Mouse (Mus musculus) hindbrain, embryonic 14.5 days (tissue): ENCODE data around the gene Prelid1. TPM values are rescaled to one million over a fixed set of nuclear protein-coding genes. Genes with fewer than 3 reads are reported as not detected.

Experiments
- ATAC-seq: fragments of 200-750 bp; cut with Nextera tagmentation; 2 replicates; pipeline ENCODE4 v1.8.0; 2017; ENCODE audit warnings: moderate number of reproducible peaks, mild to moderate bottlenecking, moderate TSS enrichment, moderate library complexity; ENCODE audit not compliant: low FRiP score
- DNase-seq: peaks from one replicate; pipeline ENCODE4 v3.0.0-alpha.2; 2015; ENCODE audit warnings: low spot score
- H3K27ac ChIP-seq: fragments of 300-500 bp; sonication (generic); 2 replicates; pipeline ENCODE4 v1.5.1; 2014; ENCODE audit warnings: mild to moderate bottlenecking, moderate library complexity
- H3K27me3 ChIP-seq: fragments of 300-500 bp; sonication (generic); 2 replicates; pipeline ENCODE4 v1.6.1; 2014; ENCODE audit warnings: mild to moderate bottlenecking, low read length, mixed read lengths; ENCODE audit not compliant: control insufficient read depth, insufficient read depth
- H3K36me3 ChIP-seq: fragments of 300-500 bp; sonication (generic); replicated peaks from 2 replicates; pipeline ENCODE4 v1.6.1; 2014; ENCODE audit not compliant: control insufficient read depth, insufficient read depth
- H3K4me1 ChIP-seq: fragments of 300-500 bp; sonication (generic); replicated peaks from 2 replicates; pipeline ENCODE4 v1.6.1; 2014; ENCODE audit warnings: antibody characterized with exemption, low read length, mixed read lengths; ENCODE audit not compliant: control insufficient read depth, insufficient read depth
- H3K4me2 ChIP-seq: fragments of 300-500 bp; sonication (generic); replicated peaks from 2 replicates; pipeline ENCODE4 v1.6.1; 2014; ENCODE audit warnings: mild to moderate bottlenecking, moderate library complexity
- H3K4me3 ChIP-seq: fragments of 300-500 bp; sonication (generic); replicated peaks from 2 replicates; pipeline ENCODE4 v1.5.1; 2014; ENCODE audit warnings: mild to moderate bottlenecking, low read length
- H3K9ac ChIP-seq: fragments of 300-500 bp; sonication (generic); 2 replicates; pipeline ENCODE4 v1.6.1; 2014
- H3K9me3 ChIP-seq: fragments of 300-500 bp; sonication (generic); 2 replicates; pipeline ENCODE4 v1.6.1; 2016; ENCODE audit warnings: low read length; ENCODE audit not compliant: control insufficient read depth
- whole genome bisulfite sequencing: fragments of 180-500 bp; shearing (Covaris S2); extraction: QIAGEN DNeasy Blood & Tissue Kit; methylation state at CpG from one replicate; pipeline ENCODE4 v1.1.7; 2014; 5-methylcytosine and 5-hydroxymethylcytosine counted together
- polyA plus RNA-seq: library from polyadenylated mRNA; unstranded; fragments of >200 nt; fragmentation: Nextera tagmentation; extraction: Ambion mirVana; gene quantifications from 2 replicates; pipeline ENCODE4 v1.2.1, GENCODE M21; 2014

Prelid1 gene
- 347 and 348 TPM in 2 replicates for polyA plus RNA-seq

DNA sequence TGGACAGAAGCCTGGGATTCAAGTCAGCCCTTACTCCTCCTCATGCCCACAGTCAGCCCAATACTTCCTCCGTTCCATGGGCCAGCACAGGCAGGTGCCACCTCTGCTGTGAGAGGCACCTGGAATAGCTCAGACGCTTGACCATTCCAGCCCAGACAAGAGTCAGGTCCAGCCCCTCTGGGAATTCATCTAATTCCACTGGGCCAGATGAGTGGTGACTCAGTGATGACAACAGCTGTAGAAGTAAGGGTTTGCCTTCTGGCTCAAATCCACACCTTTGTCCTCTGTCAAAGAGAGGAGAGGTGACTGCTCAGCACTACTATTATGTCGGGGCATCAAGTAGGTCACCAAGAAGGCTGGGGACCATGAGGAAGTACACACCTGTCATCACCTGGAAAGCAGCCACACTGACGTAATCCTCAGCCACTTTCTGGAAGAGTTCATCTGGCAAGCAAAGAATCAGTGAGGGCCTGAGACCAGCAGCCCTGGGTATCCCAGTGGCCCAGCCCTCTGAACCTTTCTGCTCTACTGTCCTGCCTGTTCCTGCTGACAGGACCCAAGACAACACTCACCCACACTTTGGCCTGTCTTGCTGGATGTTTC lies at the start of gene Prelid1:
Prelid1 (plus strand) TSS at position 570 of the 603 bp plus-strand sequence.
- no peaks in the 10 kb centered on the region for H3K9me3 ChIP-seq
- 0 out of 2 replicates have a peak within 1 kb of the TSS, but pooled peaks have one; percentile 67 for H3K27ac ChIP-seq
- peak within 1 kb of the TSS; percentile 93 for H3K4me2 ChIP-seq
- no peaks in the 10 kb centered on the region for H3K27me3 ChIP-seq
- peak within 1 kb of the TSS; percentile 83 for H3K4me3 ChIP-seq
- DNase-seq: no peak
- peak within 1 kb of the TSS; percentile 89 for H3K9ac ChIP-seq
- no peak for ATAC-seq
- WGBS: 89% methylated on average over 4 of the region's 4 CpGs
- H3K4me1 ChIP-seq: peaks cover 26% of the 10 kb centered on the region
- H3K36me3 ChIP-seq: peaks cover 75% of the 10 kb centered on the region

DNA sequence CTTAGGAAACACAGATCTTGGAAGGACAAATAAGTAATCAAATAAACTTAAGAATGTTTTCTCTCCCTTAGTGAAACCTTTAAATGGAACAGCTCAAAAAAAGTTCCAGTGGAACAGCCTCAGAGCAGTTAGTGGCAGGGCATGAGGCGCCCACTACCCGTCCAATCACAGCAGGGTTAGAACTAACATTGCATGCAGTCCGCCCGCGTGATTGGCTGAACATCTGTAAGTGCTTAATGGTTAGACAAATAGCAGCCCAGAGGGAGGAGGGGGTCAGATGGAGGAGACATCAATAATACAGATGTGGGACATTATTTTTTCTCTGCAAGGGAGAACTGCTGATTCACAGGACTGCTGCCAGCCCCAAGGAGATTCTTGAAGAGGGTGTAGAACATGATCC lies 43.1 kb upstream of the Prelid1 start:
- no peaks in the 10 kb centered on the region for H3K27me3 ChIP-seq
- ATAC-seq: no peak
- 84% methylated on average over 5 of the region's 5 CpGs for WGBS
- H3K27ac ChIP-seq: no peak overlapping the region
- no peaks in the 10 kb centered on the region for H3K9me3 ChIP-seq
- no peak overlapping the region for H3K9ac ChIP-seq
- no peak overlapping the region for H3K4me2 ChIP-seq
- no peaks in the 10 kb centered on the region for H3K4me1 ChIP-seq
- H3K4me3 ChIP-seq: no peak overlapping the region
- DNase-seq: no peak
- peaks cover 73% of the 10 kb centered on the region for H3K36me3 ChIP-seq

- no peak overlapping the region for H3K27ac ChIP-seq
- no peak for DNase-seq
- H3K9ac ChIP-seq: no peak overlapping the region
- no peak for ATAC-seq
- no peaks in the 10 kb centered on the region for H3K27me3 ChIP-seq
- no peak overlapping the region for H3K4me3 ChIP-seq
- H3K4me2 ChIP-seq: no peak overlapping the region
- no peaks in the 10 kb centered on the region for H3K9me3 ChIP-seq
- H3K36me3 ChIP-seq: peaks cover 73% of the 10 kb centered on the region
- no peaks in the 10 kb centered on the region for H3K4me1 ChIP-seq
- WGBS: 94% methylated on average over 5 of the region's 5 CpGs
Observed at GRCm38 (mm10) chr13:55277646-55278045, 42.7 kb upstream of the Prelid1 start.

DNA sequence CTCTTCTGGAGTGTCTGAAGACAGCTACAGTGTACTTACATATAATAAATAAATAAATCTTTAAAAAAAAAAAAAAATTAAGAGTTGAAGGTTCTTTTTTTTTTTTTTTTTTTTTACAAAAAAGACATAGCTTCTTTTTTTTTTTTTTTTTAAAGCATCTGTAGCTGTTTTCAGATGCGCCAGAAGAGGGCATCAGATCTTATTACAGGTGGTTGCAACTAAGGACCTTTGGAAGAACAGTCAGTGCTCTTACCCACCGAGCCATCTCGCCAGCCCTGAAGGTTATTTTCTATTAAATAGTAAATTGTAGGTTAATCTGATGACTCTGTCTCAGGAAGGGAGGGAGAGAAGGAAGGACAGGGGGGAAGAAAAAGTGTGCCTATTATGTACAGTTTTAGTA lies 31.4 kb upstream of the Prelid1 start:
- 86% methylated on average over 3 of the region's 3 CpGs for WGBS
- DNase-seq: no peak
- H3K36me3 ChIP-seq: peaks cover 71% of the 10 kb centered on the region

GRCm38 (mm10) chr13:55296760-55297159 lies 23.5 kb upstream of the Prelid1 start:
- no peak overlapping the region for H3K4me2 ChIP-seq
- no peaks in the 10 kb centered on the region for H3K9me3 ChIP-seq
- H3K4me3 ChIP-seq: no peak overlapping the region
- no peaks in the 10 kb centered on the region for H3K27me3 ChIP-seq
- H3K4me1 ChIP-seq: no peaks in the 10 kb centered on the region
- WGBS: 85% methylated on average over 1 of the region's 1 CpGs
- DNase-seq: no peak
- ATAC-seq: no peak
- H3K27ac ChIP-seq: no peak overlapping the region
- peaks cover 95% of the 10 kb centered on the region for H3K36me3 ChIP-seq
- H3K9ac ChIP-seq: no peak overlapping the region

More for the DNA sequence above, 31.4 kb upstream of the Prelid1 start:
- no peak overlapping the region for H3K4me3 ChIP-seq
- H3K4me1 ChIP-seq: no peaks in the 10 kb centered on the region
- H3K9me3 ChIP-seq: no peaks in the 10 kb centered on the region
- H3K4me2 ChIP-seq: no peak overlapping the region
- no peak overlapping the region for H3K9ac ChIP-seq
- no peak overlapping the region for H3K27ac ChIP-seq
- no peak for ATAC-seq
- no peaks in the 10 kb centered on the region for H3K27me3 ChIP-seq

GRCm38 (mm10) chr13:55300913-55301312 lies 19.4 kb upstream of the Prelid1 start:
- H3K27me3 ChIP-seq: no peaks in the 10 kb centered on the region
- DNase-seq (no peak), ATAC-seq (no peak)
- no peak overlapping the region for H3K27ac ChIP-seq
- no peaks in the 10 kb centered on the region for H3K9me3 ChIP-seq
- H3K36me3 ChIP-seq: peaks cover 96% of the 10 kb centered on the region
- H3K4me1 ChIP-seq: no peaks in the 10 kb centered on the region
- WGBS: 93% methylated on average over 5 of the region's 5 CpGs
- H3K4me2 ChIP-seq: no peak overlapping the region
- H3K4me3 ChIP-seq: no peak overlapping the region
- no peak overlapping the region for H3K9ac ChIP-seq

DNA sequence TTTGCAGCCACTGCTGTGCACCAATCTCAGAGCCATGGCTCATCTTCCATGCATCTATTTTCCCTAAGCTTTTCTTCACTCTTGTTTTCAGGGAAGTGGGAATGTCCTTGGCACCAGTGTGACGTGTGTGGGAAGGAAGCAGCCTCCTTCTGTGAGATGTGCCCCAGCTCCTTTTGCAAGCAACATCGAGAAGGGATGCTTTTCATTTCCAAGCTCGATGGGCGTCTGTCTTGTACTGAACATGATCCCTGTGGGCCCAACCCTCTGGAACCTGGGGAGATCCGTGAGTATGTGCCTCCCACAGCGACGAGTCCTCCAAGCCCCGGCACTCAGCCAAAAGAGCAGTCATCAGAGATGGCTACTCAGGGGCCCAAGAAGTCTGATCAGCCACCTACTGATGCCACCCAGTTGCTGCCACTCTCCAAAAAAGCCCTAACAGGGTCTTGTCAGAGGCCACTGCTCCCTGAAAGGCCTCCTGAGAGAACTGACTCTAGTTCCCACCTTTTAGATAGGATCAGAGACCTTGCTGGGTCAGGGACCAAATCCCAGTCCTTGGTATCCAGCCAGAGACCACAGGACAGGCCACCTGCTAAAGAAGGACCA lies 8.2 kb upstream of the Prelid1 start:
- no peak overlapping the region for H3K27ac ChIP-seq
- no peaks in the 10 kb centered on the region for H3K27me3 ChIP-seq
- H3K36me3 ChIP-seq: peaks cover 97% of the 10 kb centered on the region
- H3K4me1 ChIP-seq: no peaks in the 10 kb centered on the region
- no peaks in the 10 kb centered on the region for H3K9me3 ChIP-seq
- no peak for ATAC-seq
- WGBS: 91% methylated on average over 8 of the region's 8 CpGs
- no peak overlapping the region for H3K9ac ChIP-seq
- H3K4me3 ChIP-seq: no peak overlapping the region
- no peak for DNase-seq
- no peak overlapping the region for H3K4me2 ChIP-seq

- no peaks in the 10 kb centered on the region for H3K9me3 ChIP-seq
- H3K4me1 ChIP-seq: no peaks in the 10 kb centered on the region
- WGBS: 89% methylated on average over 9 of the region's 9 CpGs
- H3K4me3 ChIP-seq: no peak overlapping the region
- H3K4me2 ChIP-seq: no peak overlapping the region
- DNase-seq: no peak
- H3K27me3 ChIP-seq: no peaks in the 10 kb centered on the region
- no peak for ATAC-seq
- no peak overlapping the region for H3K9ac ChIP-seq
- no peak overlapping the region for H3K27ac ChIP-seq
- H3K36me3 ChIP-seq: peaks cover 97% of the 10 kb centered on the region
Observed at GRCm38 (mm10) chr13:55313051-55313450, 7.2 kb upstream of the Prelid1 start.

GRCm38 (mm10) chr13:55314891-55315412 lies 5.3 kb upstream of the Prelid1 start:
- DNase-seq: no peak
- H3K4me3 ChIP-seq: no peak overlapping the region
- H3K36me3 ChIP-seq: peaks cover 100% of the 10 kb centered on the region
- no peaks in the 10 kb centered on the region for H3K9me3 ChIP-seq
- ATAC-seq: no peak
- H3K27me3 ChIP-seq: no peaks in the 10 kb centered on the region
- no peak overlapping the region for H3K9ac ChIP-seq
- H3K4me2 ChIP-seq: no peak overlapping the region
- no peaks in the 10 kb centered on the region for H3K4me1 ChIP-seq
- H3K27ac ChIP-seq: no peak overlapping the region
- 96% methylated on average over 2 of the region's 2 CpGs for WGBS
